Mouse (Mus musculus): ENCODE measurements at regions not wholly inside any gene's neighbourhood (a gene's known extent, or its start where the extent isn't known, plus 50 kb on each side); places are given as distances from the start of the nearest gene placed in this dataset.
A peak's percentile ranks its signal among the peaks of the same experiment; 100 is the strongest.
"Not testable (repeated sequence)": the region's sequence is repeated elsewhere in the genome, so short reads cannot be mapped to it uniquely, and the experiment has no call there.

- no peak for DNase-seq (ENCODE audit: low read depth, low spot score)
Measured at GRCm38 (mm10) chr8:103793331-103793730, 308.1 kb upstream of the Cdh5 start.

DNA sequence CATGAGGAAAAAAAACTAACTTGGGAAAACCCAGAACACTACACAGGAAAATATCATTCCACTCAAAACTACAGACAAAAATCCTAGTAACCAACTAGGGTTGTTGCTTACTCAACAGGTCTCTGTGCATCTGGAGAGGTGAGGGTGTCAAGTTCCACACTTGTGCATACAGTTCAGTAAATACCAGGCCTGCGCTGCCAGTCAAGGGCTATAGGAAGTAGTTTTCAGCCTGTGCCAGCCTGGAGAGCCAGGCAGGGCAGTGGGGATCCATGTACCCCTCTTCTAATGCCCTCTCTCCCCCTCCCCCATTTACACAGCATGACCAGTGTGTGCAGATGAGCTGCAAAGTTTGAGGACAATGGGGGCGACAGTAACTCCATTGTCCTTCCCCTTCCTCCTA is 302.8 kb upstream of the Cdh5 start:
- DNase-seq (ENCODE audit: low read depth, low spot score) = not testable (repeated sequence)

DNA sequence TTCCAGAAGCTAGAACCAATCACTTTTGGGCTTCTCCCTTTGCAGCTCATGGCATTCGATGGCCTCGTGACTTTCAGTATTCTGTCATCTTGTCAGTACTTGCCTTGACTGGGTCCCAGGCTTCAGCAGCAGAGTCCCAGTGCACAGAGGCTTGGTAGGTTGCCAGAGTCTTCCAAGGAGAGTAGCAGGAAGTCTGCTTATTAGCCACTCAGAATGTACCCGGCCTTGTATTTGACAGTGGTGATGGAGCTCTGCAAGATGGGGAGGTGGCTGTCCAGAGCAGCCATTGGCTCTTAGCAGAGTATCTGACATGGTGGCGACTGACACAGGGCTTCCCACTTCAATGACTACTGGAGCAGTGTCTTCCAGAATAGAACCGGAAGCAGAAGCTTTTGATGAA is 293.3 kb upstream of the Cdh5 start:
- DNase-seq (ENCODE audit: low read depth, low spot score) = no peak

DNA sequence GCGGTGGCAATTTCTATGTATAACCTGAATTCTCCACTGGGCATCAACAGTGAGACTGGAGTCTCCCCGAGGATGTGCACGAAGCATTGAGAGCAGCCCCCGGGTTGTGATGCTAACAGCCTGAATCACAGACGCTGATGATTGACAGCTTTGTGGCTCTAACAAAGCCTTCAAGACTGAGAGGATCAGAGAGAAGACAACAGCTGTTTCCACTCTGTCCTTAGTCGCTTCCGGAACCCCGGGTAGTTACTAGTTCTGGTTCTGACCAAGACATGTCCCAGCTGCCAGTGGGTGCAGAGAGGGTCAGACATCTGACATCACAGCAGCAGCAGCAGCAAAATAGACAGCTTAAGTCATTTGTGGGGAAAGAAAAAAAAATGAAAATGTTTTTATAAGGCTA is 292.8 kb upstream of the Cdh5 start:
- no peak for DNase-seq (ENCODE audit: low read depth, low spot score)

DNA sequence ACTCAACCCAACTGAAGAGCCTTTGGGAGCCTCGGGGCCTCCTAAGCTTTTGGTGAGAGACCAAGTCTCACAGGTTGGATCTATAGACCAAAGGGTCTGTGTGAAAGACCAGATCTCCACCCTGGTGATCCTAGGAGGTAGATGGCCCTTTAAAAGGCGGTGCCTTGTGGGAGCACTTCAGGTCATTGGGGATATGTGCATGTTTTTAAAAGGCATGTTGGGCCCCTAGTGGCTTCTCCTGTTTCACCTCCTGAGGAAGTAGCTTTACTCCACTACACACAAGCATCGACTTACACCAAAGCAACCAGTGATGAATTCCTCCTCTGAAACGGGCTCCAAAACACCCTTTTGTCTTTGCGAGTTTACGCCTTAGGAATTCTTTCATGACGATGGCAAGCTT is 292.3 kb upstream of the Cdh5 start:
- DNase-seq (ENCODE audit: low read depth, low spot score) = no peak

DNA sequence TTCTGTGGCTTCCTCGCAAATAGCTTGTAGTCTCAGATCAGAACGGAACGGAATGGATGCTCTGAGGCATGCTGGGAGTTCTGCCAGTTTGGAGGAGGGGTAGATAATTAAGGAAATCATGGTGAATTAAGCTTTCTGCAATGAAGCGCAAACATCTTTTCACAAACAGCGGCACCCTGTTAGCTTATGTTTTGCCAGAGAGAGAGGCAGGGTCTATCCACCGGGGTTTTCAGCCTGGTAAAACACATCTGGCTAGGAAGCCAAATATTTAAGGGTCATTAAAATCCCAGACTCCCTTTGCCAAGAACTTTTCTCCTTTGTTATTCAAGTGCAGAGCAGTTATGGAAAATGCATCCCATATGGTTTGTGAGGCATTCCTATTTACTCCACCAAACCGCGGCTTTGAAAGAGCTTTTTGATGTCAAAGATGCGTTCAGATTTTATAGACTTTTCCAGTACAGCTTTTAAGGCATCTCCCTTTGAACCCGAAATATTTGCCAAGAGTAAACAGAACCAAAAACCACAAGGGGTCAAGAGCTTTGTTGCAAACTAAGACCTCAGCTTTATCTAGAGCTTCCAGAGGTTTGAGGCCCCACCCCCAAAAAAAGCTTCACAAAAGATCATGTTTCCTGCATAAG is 287.4 kb upstream of the Cdh5 start:
- DNase-seq (ENCODE audit: low read depth, low spot score) = no peak

DNA sequence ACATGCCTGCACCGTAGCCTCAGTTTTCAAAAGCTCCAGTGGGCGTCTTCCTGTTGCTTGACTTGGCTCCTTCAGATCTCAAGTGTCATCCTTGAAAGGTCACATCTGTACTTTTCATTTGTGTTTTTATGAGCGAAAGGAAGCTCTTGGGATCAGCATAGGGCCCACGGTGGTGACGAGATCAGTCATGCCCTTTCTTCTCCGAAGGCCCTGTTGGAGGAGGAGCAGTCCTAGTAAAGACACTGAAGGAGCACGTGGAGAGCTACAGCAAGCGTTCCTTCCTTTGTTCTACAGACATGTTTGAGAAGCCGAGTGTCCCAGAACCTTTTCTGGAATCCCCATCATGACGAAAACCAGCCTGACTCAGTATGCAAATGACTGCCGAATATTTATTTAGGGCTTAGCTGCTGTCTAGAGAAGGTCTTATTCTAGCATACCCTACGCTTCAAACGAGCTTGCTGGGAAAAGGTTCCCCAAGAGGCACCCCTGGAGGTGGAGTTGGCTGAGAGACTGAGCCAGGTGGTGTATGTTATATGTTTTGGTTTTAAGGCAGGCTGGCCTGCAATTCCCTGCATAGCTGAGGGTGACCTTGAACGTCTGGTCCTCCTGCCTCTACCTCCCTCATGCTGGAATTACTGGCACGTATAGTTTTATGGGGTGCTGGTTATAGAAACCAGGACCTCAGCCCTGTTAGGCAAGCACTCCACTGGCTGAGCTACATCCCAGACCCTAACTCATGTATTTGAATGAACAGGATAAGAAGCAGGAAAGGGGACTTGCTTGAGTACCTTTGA is 285.1 kb upstream of the Cdh5 start:
- no peak for DNase-seq (ENCODE audit: low read depth, low spot score)

GRCm38 (mm10) chr8:103823541-103823940 is 277.9 kb upstream of the Cdh5 start:
- no peak for DNase-seq (ENCODE audit: low read depth, low spot score)

- no peak for DNase-seq (ENCODE audit: low read depth, low spot score)
Measured at GRCm38 (mm10) chr8:103824747-103825146, 276.7 kb upstream of the Cdh5 start.

DNA sequence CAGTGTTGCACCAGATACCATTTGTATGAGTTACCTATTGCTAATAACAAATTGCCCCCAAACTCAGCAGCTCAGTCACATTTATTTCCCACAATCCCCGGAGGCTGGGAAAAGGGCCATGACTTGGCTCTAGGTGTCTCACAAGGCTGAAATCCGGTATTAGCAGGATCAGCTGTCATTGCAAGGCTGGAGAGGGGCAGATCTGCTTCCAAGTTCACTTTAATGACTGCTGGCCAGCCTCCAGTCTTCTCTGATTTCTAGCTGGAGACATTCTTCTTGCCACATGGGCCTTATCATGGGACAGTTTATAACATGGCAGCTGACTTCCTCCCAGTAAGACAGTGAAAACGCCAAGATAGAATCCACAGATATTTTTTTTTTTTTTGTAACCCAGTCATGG is 276.1 kb upstream of the Cdh5 start:
- no peak for DNase-seq (ENCODE audit: low read depth, low spot score)

DNA sequence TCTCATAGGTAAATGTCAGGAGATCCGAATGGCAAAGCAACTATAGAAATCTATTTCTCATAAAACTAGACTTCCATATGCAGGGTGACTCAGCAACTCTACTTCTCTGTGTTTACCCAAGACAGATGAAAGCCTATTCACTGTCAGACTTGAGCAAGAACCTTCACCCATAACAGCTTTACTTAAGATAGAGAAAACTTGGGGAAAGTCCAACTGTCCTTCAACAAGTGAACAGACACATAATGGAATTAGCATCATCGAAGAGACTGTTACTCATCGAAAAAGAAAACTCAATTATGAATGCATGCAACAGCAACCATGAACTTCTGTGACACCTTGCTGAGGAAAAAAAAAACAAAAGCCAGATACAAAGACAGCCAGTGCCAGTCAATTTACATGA is 271.0 kb upstream of the Cdh5 start:
- no peak for DNase-seq (ENCODE audit: low read depth, low spot score)

GRCm38 (mm10) chr8:103839990-103840389 is 261.4 kb upstream of the Cdh5 start:
- DNase-seq (ENCODE audit: low read depth, low spot score) = no peak

DNA sequence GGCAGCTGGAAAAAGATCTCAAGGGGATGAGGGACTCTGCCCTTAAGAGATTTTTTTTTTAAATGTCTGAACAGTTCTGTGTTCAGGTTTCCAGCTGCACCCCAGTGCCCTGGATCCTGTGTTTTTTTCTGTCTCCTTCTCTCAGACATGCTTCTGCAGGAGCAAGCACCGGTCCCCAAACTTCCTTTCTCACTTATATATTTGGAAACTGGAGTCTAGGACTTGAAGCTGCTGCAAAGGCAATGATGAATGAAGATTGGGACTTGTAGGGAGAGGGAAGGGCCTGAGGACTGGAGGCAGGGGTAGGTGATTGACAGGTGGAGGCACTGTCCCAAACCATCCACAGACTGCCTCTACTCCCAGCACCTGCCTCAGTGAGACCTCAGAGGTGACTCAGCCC is 255.5 kb upstream of the Cdh5 start:
- DNase-seq (ENCODE audit: low read depth, low spot score) = peak; percentile 29

DNA sequence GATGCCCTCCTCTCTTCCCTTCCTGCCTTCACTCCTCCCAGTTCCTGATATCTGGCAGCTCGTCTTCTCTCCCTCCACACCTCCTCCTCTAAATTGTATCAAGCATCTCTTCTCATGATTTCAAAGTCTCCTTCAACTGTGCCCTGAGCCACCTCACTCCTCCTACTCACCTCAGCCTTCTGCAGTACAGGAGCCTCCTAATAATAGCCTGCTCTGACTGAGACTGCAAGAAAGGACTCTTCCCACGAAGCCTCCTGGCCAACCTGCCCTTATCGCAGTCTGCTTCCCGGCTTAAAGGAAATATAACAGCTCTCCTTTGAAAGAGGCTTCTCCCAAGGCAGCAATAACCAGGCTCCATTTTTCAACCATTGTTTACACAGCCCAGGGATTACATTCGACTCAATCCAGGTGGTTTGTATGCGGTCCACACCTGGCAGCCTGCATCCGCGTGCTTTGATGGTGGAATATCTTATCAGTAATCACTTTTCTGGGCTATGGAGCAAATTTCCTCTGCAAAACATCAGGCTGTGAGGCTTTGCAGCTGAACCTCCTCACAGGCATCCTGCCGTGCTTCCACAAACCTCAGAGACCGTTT is 254.9 kb upstream of the Cdh5 start:
- peak; percentile 41 for DNase-seq (ENCODE audit: low read depth, low spot score)

DNA sequence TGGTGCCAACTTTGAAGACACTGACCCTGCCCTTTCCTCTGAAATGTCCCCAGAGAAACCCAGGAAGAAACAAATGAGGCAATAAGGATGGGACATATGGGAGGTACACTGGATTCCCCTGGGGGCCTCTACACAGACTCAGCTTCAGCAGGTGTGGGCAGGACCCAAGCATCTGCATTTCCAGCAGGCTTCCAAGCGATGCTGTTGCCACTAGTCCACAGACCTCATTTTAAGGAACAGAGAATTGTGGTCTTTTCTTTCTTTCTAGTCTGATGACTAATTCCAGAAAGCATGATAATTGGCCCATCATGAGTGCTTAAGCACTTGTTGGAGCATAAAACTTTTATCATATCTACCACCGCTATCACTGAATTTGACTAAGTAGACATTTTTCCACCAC is 251.6 kb upstream of the Cdh5 start:
- no peak for DNase-seq (ENCODE audit: low read depth, low spot score)

DNA sequence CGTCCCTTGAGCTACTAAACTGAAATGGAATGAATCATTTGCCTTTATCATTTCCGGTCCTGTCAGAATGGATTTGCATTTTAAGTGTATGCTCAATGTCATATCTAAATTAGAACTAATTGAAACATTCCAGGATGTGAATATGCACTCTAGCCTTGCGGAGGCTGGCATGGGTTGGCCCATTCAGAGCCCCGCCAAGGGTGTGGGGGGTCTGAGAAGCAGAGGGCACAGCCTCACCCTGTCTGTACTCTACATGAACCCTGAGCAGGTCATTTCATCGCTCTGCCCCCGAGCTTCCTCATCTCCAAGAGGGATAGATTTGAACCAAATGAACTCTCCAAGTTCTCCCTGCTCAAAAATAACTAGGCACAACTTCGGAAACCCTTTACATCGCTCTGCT is 250.1 kb upstream of the Cdh5 start:
- DNase-seq (ENCODE audit: low read depth, low spot score) = no peak

GRCm38 (mm10) chr8:103853048-103853447 is 248.4 kb upstream of the Cdh5 start:
- no peak for DNase-seq (ENCODE audit: low read depth, low spot score)

DNA sequence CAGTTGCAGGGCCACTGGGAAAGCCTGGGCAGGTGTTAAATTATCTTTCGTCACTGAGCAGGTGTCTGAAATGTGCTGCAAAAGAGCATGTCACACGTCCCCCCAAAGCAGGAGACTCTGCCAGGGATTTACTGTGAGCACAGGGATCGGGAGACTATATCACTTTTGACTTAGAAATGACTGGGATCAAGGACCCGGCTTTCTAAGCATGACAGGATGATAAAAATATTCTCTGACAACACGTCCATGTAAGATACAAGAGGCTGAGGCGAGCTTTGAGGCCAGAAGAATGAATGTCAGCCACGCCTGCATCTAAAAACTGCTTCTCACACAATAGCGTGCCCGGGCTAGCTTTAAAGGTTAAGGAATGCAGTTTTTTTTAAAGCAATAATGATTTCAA is 246.1 kb upstream of the Cdh5 start:
- DNase-seq (ENCODE audit: low read depth, low spot score) = no peak

DNA sequence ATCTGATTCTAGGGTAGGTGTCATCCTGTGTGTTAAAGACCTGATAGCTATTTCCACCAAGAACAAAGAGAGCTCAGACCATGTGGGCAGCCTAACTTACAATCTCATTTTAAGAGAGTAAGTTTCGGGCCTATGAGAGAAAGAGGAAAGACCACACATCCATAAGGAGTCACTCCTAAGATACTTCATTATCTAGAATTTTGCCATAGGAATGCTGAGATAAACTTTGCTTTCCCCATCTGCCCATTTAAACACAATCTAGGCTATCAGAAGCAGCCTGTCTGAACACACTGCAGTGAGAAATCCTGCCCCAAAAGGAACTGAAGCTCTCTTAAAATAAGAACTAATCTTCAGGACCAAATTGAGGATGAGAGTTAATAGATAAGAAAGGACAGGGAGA is 242.3 kb upstream of the Cdh5 start:
- no peak for DNase-seq (ENCODE audit: low read depth, low spot score)

- no peak for DNase-seq (ENCODE audit: low read depth, low spot score)
Measured at GRCm38 (mm10) chr8:103873598-103874502, 227.6 kb upstream of the Cdh5 start.

- DNase-seq (ENCODE audit: low read depth, low spot score) = no peak
Measured at GRCm38 (mm10) chr8:103874506-103874905, 226.9 kb upstream of the Cdh5 start.

DNA sequence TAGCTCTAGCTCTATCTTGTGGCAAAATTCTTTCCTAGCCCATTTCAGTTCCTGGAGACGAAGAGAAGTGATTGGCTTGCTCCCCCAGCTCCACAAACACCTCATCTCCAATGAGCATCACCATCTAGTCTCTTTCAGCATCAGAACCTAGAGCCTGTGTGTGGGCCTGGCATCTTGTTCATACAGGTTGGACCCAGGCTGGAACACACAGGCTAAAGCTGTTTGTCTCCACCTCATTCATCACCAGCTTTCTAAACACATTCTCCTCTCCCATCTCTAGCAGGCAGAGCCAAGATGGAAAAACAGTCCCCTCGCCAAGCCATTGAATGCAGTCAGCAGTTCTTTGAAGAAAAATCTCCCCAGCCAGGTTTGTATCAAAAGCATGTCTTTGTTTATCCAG is 221.9 kb upstream of the Cdh5 start:
- no peak for DNase-seq (ENCODE audit: low read depth, low spot score)
